Mouse (Mus musculus) common myeloid progenitor, adult 5-6 weeks (primary cell): Measurements from ENCODE around the gene Nipbl. TPM values are rescaled to one million over a fixed set of nuclear protein-coding genes. Genes with fewer than 3 reads are reported as not detected.

Source experiments
- ATAC-seq: replicated peaks from 2 replicates; pipeline ENCODE4 v1.8.0; 2016; ENCODE audit warnings: low read depth, mild to moderate bottlenecking, moderate TSS enrichment, inconsistent platforms; ENCODE audit not compliant: poor library complexity, severe bottlenecking
- total RNA-seq: library from RNA; stranded (forward); fragments of 200-1000, 187-1606 nt; gene quantifications from 2 replicates; pipeline ENCODE4 v1.2.3, GENCODE M21; 2017

Gene Nipbl
- total RNA-seq, 1 experiment from 2014 or later: 74.0 TPM

GRCm38 (mm10) chr15:8429502-8429901 is 14.8 kb downstream of the Nipbl start:
- ATAC-seq: no peak

GRCm38 (mm10) chr15:8420909-8421308 is 23.4 kb downstream of the Nipbl start:
- peak; percentile 79 for ATAC-seq

- no peak for ATAC-seq
These were observed 27.6 kb downstream of the Nipbl start for GRCm38 (mm10) chr15:8416500-8417138.

GRCm38 (mm10) chr15:8413356-8413755 is 30.9 kb downstream of the Nipbl start:
- no peak for ATAC-seq

GRCm38 (mm10) chr15:8411873-8412272 is 32.4 kb downstream of the Nipbl start:
- ATAC-seq: 0 out of 2 replicates have a peak, but pooled peaks have one; percentile 26

- peak; percentile 80 for ATAC-seq
These were observed 33.0 kb downstream of the Nipbl start for GRCm38 (mm10) chr15:8411168-8411837.

- ATAC-seq: no peak
These were observed 37.2 kb downstream of the Nipbl start for GRCm38 (mm10) chr15:8407082-8407481.

GRCm38 (mm10) chr15:8406219-8406618 is 38.0 kb downstream of the Nipbl start:
- ATAC-seq: no peak

- peak; percentile 55; the same call in 1 of the 2 replicates for ATAC-seq
These were observed 41.7 kb downstream of the Nipbl start for GRCm38 (mm10) chr15:8402591-8402990.

- no peak for ATAC-seq
These were observed 42.7 kb downstream of the Nipbl start for GRCm38 (mm10) chr15:8401536-8401935.

- ATAC-seq: 0 out of 2 replicates have a peak, but pooled peaks have one; percentile 29
These were observed 52.5 kb downstream of the Nipbl start for GRCm38 (mm10) chr15:8391764-8392163.

- ATAC-seq: peak; percentile 69
These were observed 62.0 kb downstream of the Nipbl start for GRCm38 (mm10) chr15:8382213-8382612.

GRCm38 (mm10) chr15:8375657-8376056 is 68.6 kb downstream of the Nipbl start:
- no peak for ATAC-seq

- peak; percentile 79 for ATAC-seq
These were observed 69.5 kb downstream of the Nipbl start for GRCm38 (mm10) chr15:8374724-8375123.

- no peak for ATAC-seq
These were observed 97.0 kb downstream of the Nipbl start for GRCm38 (mm10) chr15:8347104-8347773.

- ATAC-seq: peak; percentile 58
These were observed 103.7 kb downstream of the Nipbl start for GRCm38 (mm10) chr15:8340596-8340995.

- ATAC-seq: no peak
These were observed 112.7 kb downstream of the Nipbl start for GRCm38 (mm10) chr15:8331547-8331946.

GRCm38 (mm10) chr15:8325629-8326028 is 118.6 kb downstream of the Nipbl start:
- no peak for ATAC-seq

- ATAC-seq: no peak
These were observed 119.4 kb downstream of the Nipbl start for GRCm38 (mm10) chr15:8324833-8325232.

- ATAC-seq: no peak
These were observed 120.2 kb downstream of the Nipbl start for GRCm38 (mm10) chr15:8324061-8324460.

GRCm38 (mm10) chr15:8321491-8321890 is 122.8 kb downstream of the Nipbl start:
- no peak for ATAC-seq
